Mouse (Mus musculus): Measurements from ENCODE around the gene Ifitm3. TPM values are rescaled to one million over a fixed set of nuclear protein-coding genes. Genes with fewer than 3 reads are reported as not detected.

The Ifitm3 gene
- polyA plus RNA-seq, 1 experiment from 2014 or later, result 36.2 TPM

DNA sequence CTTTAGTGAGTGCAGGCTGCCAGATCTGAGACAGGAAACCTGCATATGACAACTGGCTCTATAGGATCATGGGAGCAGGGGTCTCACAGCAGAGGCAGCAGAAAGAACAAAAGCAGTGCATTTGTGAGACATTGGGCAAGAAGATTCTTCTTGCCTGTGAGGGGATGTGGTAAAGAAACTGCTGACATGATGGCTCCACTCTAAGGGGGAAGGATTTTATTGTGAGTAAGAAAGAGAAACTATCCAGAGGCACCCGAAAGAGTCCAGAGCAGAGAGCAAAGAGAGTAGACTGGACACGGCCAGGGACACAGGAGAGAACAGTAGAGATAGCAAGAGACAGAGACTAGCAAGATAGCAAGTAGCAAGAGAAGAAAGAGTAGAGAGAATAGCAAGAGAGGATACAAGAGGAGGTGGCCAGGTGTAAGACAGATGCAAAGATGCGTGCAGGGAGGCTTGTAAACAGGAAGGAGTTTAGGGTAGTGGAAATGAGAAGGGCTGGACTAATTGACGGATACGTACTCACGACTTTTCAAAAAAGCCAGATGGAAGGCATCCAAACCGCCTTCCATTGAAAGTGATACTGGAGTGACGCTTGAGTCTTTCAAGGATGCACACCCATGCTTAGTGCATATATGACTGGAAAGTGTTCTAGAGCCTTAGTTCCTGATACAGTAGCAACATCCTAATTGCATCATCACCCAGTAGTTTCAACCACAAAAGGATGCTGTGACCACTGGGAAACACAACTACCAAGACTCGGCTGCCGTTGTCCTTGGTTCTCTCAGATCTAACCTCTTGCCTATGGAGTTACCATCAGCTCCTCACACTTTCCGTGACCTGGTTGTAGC, 11.5 kb downstream of the Ifitm3 start:
- 84% methylated on average over 11 of the region's 11 CpGs for WGBS (ENCODE audit: insufficient replicate concordance)
- no peak overlapping the region for H3K9ac ChIP-seq (ENCODE audit: low read depth, low read length)
- H3K9me3 ChIP-seq (replicated peaks; ENCODE audit: control insufficient read depth, low read length), result no peaks in the 10 kb centered on the region
- no peak overlapping the region for H3K4me3 ChIP-seq (ENCODE audit: low read depth, low read length)
- no peaks in the 10 kb centered on the region for H3K36me3 ChIP-seq (ENCODE audit: control insufficient read depth, insufficient read depth, low read length)
- no peak for ATAC-seq (replicated peaks; ENCODE audit: insufficient number of reproducible peaks, low FRiP score, low TSS enrichment)
- no peak overlapping the region for H3K4me2 ChIP-seq
- H3K4me1 ChIP-seq (ENCODE audit: control insufficient read depth, insufficient read depth, low read length), result no peaks in the 10 kb centered on the region
- H3K27ac ChIP-seq (ENCODE audit: low read depth, low read length), result no peak overlapping the region
- H3K27me3 ChIP-seq (ENCODE audit: control insufficient read depth, insufficient read depth, low read length), result no peaks in the 10 kb centered on the region

DNA sequence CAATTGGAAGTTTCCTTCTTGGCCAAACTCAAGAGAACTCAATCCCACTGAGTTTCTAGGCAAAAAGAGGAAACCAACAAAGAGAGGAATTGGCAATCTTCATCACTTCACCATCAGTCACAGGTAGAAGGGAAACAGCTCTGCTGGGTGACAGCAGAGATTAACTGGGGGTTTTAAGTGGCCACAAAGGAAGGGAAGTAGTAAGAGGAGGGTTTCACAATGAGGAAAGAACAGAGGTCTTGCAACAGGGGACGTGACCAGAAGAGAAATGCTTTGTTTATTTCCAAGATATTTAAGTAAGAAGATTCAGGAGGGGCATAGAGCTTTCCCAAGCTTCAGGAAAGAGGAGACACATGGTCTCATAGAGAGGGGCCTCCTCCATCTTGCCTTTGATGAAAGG, 12.8 kb downstream of the Ifitm3 start:
- Histone ChIP-seq H3K36me3 (ENCODE audit: control insufficient read depth, insufficient read depth, low read length) (no peaks in the 10 kb centered on the region), H3K4me3 (ENCODE audit: low read depth, low read length) (no peak overlapping the region), H3K27me3 (ENCODE audit: control insufficient read depth, insufficient read depth, low read length) (no peaks in the 10 kb centered on the region), H3K27ac (ENCODE audit: low read depth, low read length) (no peak overlapping the region), H3K4me2 (no peak overlapping the region), H3K4me1 (ENCODE audit: control insufficient read depth, insufficient read depth, low read length) (no peaks in the 10 kb centered on the region), H3K9ac (ENCODE audit: low read depth, low read length) (no peak overlapping the region), H3K9me3 (replicated peaks; ENCODE audit: control insufficient read depth, low read length) (no peaks in the 10 kb centered on the region)
- ATAC-seq (replicated peaks; ENCODE audit: insufficient number of reproducible peaks, low FRiP score, low TSS enrichment), result no peak
- WGBS (ENCODE audit: insufficient replicate concordance), result 61% methylated on average over 1 of the region's 1 CpGs

DNA sequence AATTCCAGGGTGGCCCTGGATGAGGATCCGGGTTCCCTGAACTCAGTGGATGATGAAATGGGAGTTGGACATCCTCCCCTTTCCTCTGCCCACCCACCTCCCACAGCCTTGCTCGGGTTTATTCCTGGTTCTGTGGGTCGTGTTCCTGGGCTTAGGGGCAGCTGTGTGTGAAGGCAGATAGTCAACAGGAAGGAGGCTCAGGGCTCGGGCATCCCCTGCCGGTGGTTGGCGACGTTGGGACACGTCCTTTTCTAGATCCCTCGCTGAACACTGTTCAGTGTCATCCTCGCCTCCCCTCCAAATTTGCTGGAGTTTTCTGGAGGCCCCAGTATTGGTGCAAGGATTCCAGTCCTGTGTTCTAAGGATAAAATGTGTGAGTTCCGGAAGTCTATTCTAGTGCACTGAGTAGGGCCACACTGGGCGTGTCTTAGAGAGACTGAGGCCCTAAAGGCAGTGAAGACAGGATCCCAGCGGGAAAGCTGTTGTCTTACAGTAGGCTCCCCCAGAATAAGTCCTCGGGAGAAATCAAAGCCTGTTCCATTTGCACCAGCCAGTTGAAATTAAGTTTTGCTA, 19.4 kb downstream of the Ifitm3 start:
- no peak overlapping the region for H3K4me3 ChIP-seq (ENCODE audit: low read depth, low read length)
- 72% methylated on average over 14 of the region's 14 CpGs for WGBS (ENCODE audit: insufficient replicate concordance)
- ATAC-seq (replicated peaks; ENCODE audit: insufficient number of reproducible peaks, low FRiP score, low TSS enrichment), result no peak
- H3K9ac ChIP-seq (ENCODE audit: low read depth, low read length), result no peak overlapping the region
- no peak overlapping the region for H3K27ac ChIP-seq (ENCODE audit: low read depth, low read length)
- 0 out of 2 replicates have a peak, but pooled peaks cover 6% of the 10 kb centered on the region for H3K27me3 ChIP-seq (ENCODE audit: control insufficient read depth, insufficient read depth, low read length)
- H3K4me2 ChIP-seq, result no peak overlapping the region
- H3K9me3 ChIP-seq (replicated peaks; ENCODE audit: control insufficient read depth, low read length), result no peaks in the 10 kb centered on the region
- H3K4me1 ChIP-seq (ENCODE audit: control insufficient read depth, insufficient read depth, low read length), result no peaks in the 10 kb centered on the region
- H3K36me3 ChIP-seq (ENCODE audit: control insufficient read depth, insufficient read depth, low read length), result no peaks in the 10 kb centered on the region

DNA sequence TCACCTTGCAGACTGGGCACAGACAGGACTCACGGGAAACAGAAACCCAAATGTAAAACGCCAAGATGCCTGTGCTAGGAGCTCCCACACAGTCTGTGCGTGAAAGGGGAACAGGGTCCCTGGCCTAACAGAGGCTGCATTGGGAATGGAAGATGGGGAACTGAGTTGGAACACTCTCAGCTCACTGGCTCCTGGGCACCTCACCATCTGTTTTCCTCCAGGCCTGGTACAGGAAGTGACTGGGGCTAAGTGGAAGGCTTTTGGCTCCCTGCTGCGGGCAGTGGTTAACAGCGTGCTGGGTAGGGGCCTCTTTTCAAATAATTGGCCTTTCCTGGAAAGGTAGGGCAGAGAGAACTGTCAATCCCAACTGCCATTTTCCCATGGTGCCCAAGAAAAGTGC, 19.9 kb downstream of the Ifitm3 start:
- no peak overlapping the region for H3K27ac ChIP-seq (ENCODE audit: low read depth, low read length)

DNA sequence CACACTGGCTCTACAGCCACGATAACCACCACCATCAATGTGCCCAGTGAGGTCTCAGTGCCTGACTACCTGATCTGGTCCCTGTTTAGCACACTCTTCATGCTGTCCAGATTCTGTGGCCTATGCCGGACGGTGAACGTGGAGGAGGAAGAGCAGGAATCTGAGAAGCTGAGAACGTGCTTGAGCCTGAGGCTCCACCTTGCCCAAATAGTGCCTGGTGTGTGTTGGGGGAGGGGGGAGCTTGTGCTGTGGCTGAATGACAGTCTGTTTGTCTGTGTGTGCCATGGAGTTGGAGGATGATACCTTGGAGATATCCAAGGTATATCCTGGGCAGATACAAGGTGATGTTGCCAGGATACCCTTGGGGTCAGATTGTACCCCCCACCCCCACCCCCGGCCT, 20.4 kb downstream of the Ifitm3 start:
- WGBS (ENCODE audit: insufficient replicate concordance), result 63% methylated on average over 6 of the region's 6 CpGs
- Histone ChIP-seq H3K9ac (ENCODE audit: low read depth, low read length) (no peak overlapping the region), H3K27ac (ENCODE audit: low read depth, low read length) (no peak overlapping the region), H3K4me3 (ENCODE audit: low read depth, low read length) (no peak overlapping the region), H3K36me3 (ENCODE audit: control insufficient read depth, insufficient read depth, low read length) (no peaks in the 10 kb centered on the region), H3K4me1 (ENCODE audit: control insufficient read depth, insufficient read depth, low read length) (no peaks in the 10 kb centered on the region), H3K9me3 (replicated peaks; ENCODE audit: control insufficient read depth, low read length) (no peaks in the 10 kb centered on the region), H3K4me2 (no peak overlapping the region), H3K27me3 (ENCODE audit: control insufficient read depth, insufficient read depth, low read length) (0 out of 2 replicates have a peak, but pooled peaks cover 6% of the 10 kb centered on the region)
- no peak for ATAC-seq (replicated peaks; ENCODE audit: insufficient number of reproducible peaks, low FRiP score, low TSS enrichment)

More for the DNA sequence above, 19.9 kb downstream of the Ifitm3 start:
- Histone ChIP-seq H3K4me1 (ENCODE audit: control insufficient read depth, insufficient read depth, low read length) (no peaks in the 10 kb centered on the region), H3K27me3 (ENCODE audit: control insufficient read depth, insufficient read depth, low read length) (0 out of 2 replicates have a peak, but pooled peaks cover 6% of the 10 kb centered on the region), H3K9ac (ENCODE audit: low read depth, low read length) (no peak overlapping the region), H3K4me2 (no peak overlapping the region), H3K4me3 (ENCODE audit: low read depth, low read length) (no peak overlapping the region), H3K36me3 (ENCODE audit: control insufficient read depth, insufficient read depth, low read length) (no peaks in the 10 kb centered on the region), H3K9me3 (replicated peaks; ENCODE audit: control insufficient read depth, low read length) (no peaks in the 10 kb centered on the region)
- ATAC-seq (replicated peaks; ENCODE audit: insufficient number of reproducible peaks, low FRiP score, low TSS enrichment), result no peak
- 49% methylated on average over 5 of the region's 5 CpGs for WGBS (ENCODE audit: insufficient replicate concordance)

DNA sequence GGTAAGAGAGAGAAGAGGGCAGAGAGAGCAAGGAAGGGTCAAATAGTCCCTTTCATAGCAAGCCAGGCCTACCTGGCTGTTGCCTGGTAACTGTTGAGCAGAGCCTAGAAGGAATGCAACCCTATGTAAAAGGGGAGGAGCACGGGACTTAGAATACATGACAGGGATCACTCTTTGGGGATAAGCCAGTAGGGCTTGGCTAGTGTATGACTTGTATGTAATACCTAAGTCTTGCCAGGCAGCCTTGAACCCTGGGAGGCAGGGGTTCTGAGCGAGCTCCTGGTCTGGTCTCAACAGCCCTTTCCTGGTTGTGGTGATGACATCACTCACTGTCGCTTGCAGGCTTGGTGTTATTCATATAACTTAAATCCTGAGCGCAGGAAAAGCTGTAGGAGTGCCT, 21.5 kb downstream of the Ifitm3 start:
- H3K4me1 ChIP-seq (ENCODE audit: control insufficient read depth, insufficient read depth, low read length), result no peaks in the 10 kb centered on the region
- H3K4me2 ChIP-seq, result no peak overlapping the region
- no peaks in the 10 kb centered on the region for H3K9me3 ChIP-seq (replicated peaks; ENCODE audit: control insufficient read depth, low read length)
- no peak for ATAC-seq (replicated peaks; ENCODE audit: insufficient number of reproducible peaks, low FRiP score, low TSS enrichment)
- peaks cover 6% of the 10 kb centered on the region; the same call in 1 of the 2 replicates for H3K27me3 ChIP-seq (ENCODE audit: control insufficient read depth, insufficient read depth, low read length)
- no peak overlapping the region for H3K27ac ChIP-seq (ENCODE audit: low read depth, low read length)
- H3K9ac ChIP-seq (ENCODE audit: low read depth, low read length), result no peak overlapping the region
- 74% methylated on average over 4 of the region's 4 CpGs for WGBS (ENCODE audit: insufficient replicate concordance)
- H3K4me3 ChIP-seq (ENCODE audit: low read depth, low read length), result no peak overlapping the region
- no peaks in the 10 kb centered on the region for H3K36me3 ChIP-seq (ENCODE audit: control insufficient read depth, insufficient read depth, low read length)

DNA sequence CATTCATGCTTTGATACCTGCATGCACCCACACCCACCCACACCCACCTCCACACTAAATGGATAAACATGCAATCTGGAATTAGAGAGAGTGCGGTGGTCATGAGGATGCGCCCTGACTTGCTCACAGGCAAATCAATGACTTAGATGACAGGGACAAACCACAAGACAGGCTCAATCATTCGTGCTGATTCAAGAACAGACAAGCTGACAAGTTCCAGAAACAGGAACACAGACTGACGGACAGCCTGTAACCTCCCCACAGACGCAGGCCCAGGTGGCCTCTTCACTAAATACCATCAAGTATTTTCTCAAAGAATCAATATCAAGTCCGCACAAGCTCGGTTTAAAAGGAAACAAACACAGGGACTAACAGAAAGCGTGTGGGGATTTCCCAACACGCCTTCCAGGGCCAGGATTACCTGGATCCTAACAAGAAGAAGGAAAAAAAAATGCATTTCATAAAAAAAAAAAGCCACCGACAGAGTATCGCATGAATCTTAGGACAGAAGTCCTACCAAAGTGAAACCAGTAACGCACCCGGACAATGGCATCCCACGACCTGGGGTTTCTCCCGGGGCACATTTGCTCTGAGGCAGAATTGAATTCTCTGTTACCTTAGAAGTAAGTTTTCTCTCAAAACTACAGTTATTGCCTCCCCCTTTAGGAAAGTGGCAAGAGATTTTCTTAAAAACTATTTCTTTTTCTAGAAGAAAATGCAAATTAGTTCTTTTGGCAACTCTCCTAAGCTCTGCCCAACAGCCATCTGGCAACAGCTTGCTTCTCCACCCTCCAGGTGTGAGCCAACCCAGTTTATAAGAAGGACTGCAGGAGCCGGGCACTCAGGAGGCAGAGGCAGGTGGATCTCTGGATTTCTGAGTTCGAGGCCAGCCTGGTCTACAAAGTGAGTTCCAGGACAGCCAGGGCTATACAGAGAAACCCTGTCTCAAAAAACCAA, 23.1 kb downstream of the Ifitm3 start:
- H3K9me3 ChIP-seq (replicated peaks; ENCODE audit: control insufficient read depth, low read length), result no peaks in the 10 kb centered on the region
- WGBS (ENCODE audit: insufficient replicate concordance), result 75% methylated on average over 17 of the region's 17 CpGs

DNA sequence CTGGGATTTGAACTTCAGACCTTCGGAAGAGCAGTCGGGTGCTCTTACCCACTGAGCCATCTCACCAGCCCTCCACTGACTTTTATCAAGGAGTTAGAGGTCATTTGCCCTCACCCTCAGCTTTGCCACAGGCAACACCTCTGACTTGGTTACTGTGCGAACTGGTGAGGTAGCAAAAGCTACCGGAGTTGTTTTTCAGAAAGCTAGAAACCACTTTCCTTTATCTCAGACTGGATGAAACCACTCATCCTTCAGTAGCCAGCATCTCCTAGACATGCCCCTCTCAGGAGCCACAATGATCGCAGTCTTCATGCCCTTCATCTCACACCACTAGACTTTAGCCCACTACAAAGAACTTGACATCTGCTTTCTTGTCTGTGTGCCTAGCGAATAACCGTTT, 27.6 kb downstream of the Ifitm3 start:
- WGBS (ENCODE audit: insufficient replicate concordance), result 64% methylated on average over 7 of the region's 7 CpGs
- H3K9ac ChIP-seq (ENCODE audit: low read depth, low read length), result no peak overlapping the region
- no peak overlapping the region for H3K27ac ChIP-seq (ENCODE audit: low read depth, low read length)
- H3K9me3 ChIP-seq (replicated peaks; ENCODE audit: control insufficient read depth, low read length), result no peaks in the 10 kb centered on the region
- H3K4me1 ChIP-seq (ENCODE audit: control insufficient read depth, insufficient read depth, low read length), result no peaks in the 10 kb centered on the region
- H3K4me3 ChIP-seq (ENCODE audit: low read depth, low read length), result no peak overlapping the region
- H3K4me2 ChIP-seq, result no peak overlapping the region
- H3K27me3 ChIP-seq (ENCODE audit: control insufficient read depth, insufficient read depth, low read length), result peaks cover 5% of the 10 kb centered on the region; the same call in 1 of the 2 replicates
- no peaks in the 10 kb centered on the region for H3K36me3 ChIP-seq (ENCODE audit: control insufficient read depth, insufficient read depth, low read length)
- no peak for ATAC-seq (replicated peaks; ENCODE audit: insufficient number of reproducible peaks, low FRiP score, low TSS enrichment)

More for the DNA sequence above, 23.1 kb downstream of the Ifitm3 start:
- Histone ChIP-seq H3K27me3 (ENCODE audit: control insufficient read depth, insufficient read depth, low read length) (peaks cover 9% of the 10 kb centered on the region; the same call in 1 of the 2 replicates), H3K4me3 (ENCODE audit: low read depth, low read length) (no peak overlapping the region), H3K4me1 (ENCODE audit: control insufficient read depth, insufficient read depth, low read length) (no peaks in the 10 kb centered on the region), H3K9ac (ENCODE audit: low read depth, low read length) (no peak overlapping the region), H3K36me3 (ENCODE audit: control insufficient read depth, insufficient read depth, low read length) (no peaks in the 10 kb centered on the region), H3K4me2 (no peak overlapping the region), H3K27ac (ENCODE audit: low read depth, low read length) (no peak overlapping the region)
- ATAC-seq (replicated peaks; ENCODE audit: insufficient number of reproducible peaks, low FRiP score, low TSS enrichment), result no peak
